Mouse (Mus musculus) adrenal gland, adult 2 months (tissue): Measurements from ENCODE around the gene Abcc5. TPM values are rescaled to one million over a fixed set of nuclear protein-coding genes. Genes with fewer than 3 reads are reported as not detected.
A peak's percentile ranks its signal among the peaks of the same experiment; 100 is the strongest.
"Not testable (repeated sequence)": the region's sequence is repeated elsewhere in the genome, so short reads cannot be mapped to it uniquely, and the experiment has no call there.

Experiments
- DNase-seq: peaks from one replicate; pipeline ENCODE4 v3.0.0; 2021
- long read RNA-seq: library from polyadenylated mRNA; stranded (forward); transcript quantifications from one replicate; pipeline ENCODE4 v2.0.0, GENCODE M21; 2021
- polyA plus RNA-seq: library from polyadenylated mRNA; depleted of rRNA; stranded (reverse); fragments of >200 nt; gene quantifications from 2 replicates; pipeline ENCODE4 v1.2.3, GENCODE M21; 2012; rRNA removed
- total RNA-seq, 2 experiments: library from RNA; stranded (reverse); gene quantifications; 2 replicates each; pipeline ENCODE4 v1.2.3; 2021

The Abcc5 gene
- total RNA-seq, result 10 to 100 TPM; 62.3 to 66.4 TPM
- polyA plus RNA-seq, result 51.2 and 52.3 TPM in 2 replicates
- long read RNA-seq, full-length matches to known transcripts, result 11 of 28 reads
- long read RNA-seq, partial matches to known transcripts, result 6 of 28 reads
- long read RNA-seq, other reads (novel, unspliced or antisense), result 11 of 28 reads

DNA sequence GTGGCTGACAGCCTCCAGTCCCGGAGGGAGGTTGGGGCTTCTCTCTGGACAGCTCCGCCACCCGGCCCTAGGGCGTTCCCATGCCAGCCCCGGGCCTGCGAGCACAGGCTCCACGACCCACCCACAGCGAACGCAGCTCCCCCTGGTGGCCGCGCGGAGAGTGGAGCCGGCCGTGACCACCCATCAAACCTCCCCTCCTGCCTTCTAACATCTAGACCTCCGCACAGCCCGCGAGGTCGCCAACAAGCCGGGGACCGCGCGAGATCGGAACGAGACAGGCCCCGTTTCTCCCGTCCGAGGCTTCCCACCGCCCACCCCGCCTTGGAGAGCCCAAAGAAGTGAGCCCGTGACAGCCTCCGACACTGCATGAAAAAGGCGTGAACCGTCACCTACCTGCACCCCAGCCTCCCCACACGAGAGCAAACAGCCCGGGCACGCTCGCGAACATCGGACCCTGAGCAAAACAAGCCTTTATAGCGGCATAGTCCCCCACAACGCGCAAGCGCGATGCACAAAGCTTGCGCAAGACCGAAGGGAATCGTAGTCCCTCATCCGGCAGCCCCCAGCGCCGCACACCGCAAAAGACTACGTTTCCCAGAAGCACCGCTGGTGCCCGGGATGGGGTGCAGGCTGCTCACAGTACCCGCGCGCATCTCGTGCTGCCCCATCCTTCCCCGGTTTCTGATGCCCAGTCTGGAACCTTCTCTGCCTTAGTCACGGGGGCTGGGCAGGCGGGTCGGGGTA, at the start of gene Abcc5:
Gene Abcc5 (minus strand): TSS at position 540 of the 744 bp plus-strand sequence.
- DNase-seq, result peak; percentile 96

DNA sequence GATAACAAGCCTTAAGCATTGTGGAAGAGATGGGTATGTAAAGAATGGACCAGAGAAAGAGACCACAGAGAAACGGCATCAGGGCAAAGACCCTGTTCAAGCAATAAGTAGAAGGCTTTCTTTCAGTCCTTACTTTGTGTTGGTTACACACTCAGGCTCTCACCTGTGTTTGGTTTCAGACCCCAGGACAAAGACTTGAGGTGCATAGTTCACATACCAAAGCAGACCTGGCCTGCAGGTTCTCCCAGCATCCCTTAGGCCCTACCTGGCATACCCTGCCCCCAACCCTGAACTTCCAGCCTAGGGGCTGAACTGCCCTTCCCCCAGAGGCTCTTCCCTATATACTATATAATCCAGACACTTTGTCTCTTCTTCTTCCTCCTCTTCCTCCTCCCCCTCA, 49.1 kb upstream of the Abcc5 start:
- no peak for DNase-seq

DNA sequence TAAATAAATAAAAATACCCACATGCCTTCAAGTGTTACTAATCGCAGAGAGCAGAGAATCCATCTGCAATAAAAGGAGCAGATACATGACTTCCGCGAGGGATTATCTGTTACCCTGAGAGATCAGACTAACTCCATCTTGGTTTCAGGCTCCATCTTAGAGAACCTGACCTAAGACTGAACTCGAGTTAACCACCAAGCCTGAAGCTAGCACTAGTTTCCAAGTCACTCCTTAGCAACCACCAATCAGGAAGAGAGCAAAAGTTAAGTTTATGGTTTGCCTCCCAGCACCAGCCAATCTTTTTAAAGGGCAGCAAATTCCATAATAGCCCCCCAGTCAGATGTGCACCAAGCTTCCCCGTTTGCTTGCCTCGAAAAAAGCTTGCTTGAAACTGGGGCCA, 48.6 kb upstream of the Abcc5 start:
- no peak for DNase-seq

DNA sequence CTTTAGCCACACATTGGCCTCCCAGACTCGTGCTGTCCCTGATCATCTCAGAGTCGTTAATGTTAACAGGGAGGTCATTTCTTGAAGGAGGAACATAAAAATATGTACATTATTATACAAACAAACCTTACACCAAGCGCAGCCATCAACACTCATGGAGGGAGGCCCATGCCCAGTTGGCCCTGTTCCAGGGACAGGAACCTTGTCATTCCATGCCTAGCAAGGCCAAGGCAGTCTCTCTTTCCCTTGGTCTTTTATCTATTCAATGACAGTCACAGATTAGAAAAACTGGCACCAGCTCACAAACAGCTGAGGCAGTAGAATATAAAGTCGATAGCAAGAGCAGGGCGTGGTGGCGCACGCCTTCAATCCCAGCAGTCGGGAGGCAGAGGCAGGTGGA, 48.0 kb upstream of the Abcc5 start:
- peak; percentile 84 for DNase-seq

DNA sequence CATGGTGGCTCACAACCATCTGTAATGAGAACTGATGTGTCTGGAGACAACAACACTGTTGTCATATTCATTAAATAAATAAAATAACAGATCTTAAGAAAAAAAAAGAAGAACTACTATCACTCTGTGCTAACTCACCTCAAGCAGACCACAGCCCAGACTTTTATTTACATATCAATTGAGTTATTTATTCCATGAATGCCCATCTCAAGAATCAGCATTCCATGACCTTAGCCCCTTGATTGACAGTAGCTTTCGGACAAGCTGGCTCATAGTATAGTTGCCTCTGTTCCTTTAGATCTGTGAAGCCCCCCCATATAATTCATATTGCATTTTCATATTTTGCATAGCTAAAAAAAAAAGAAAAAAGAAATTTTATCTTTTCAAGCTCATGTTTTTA, 47.6 kb upstream of the Abcc5 start:
- no peak for DNase-seq

DNA sequence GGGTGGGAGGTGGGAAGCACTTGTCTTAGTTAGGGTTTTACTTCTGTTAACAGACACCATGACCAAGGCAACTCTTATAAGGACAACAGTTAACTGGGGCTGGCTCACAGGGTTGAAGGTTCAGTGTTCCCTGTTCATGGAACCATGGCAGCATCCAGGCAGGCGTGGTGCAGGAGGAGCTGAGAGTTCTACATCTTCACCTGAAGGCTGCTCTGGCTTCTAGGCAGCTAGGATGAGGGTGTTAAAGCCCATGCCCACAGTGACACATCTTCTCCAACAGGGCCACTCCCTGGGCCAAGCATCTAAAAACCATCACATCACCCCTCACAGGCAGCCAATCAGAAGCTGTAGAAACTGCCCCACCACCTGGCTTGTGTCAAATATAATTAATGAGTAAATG, 45.5 kb upstream of the Abcc5 start:
- no peak for DNase-seq

DNA sequence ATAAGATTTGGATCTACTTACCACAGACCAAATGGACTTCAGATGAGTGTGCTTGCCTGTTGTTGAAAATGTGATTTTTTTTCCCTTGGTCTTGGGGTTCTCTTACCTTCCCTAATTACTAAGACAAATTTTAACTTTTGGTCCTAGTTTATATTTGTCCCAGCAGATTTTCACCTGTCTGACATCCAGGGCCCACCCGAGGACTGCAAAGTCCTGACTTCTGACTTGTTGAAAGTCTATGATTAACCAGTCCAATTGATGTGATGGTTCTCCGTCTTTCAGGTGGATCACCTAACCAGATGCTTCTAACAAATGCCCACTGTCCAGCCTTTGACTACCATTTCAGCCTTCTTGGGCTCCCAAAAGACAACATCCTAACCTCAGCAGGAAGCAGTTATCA, 44.8 kb upstream of the Abcc5 start:
- DNase-seq, result no peak

DNA sequence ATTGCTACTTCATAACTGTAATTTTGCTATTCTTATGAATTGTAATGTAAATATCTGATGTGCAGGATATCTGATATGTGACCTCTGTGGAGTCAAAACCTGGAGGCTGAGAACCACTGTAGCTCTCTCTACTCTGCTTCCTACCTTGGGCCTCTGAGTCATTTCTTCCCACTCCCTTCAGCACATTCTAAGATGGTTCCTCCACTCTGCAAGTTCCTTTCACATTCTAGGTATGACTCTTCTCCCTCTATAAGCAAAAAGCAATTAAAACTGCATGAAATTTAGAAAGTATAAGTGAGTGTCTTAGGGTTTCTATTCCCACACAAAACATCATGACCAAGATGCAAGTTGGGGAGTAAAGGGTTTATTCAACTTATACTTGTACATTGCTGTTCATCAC, 38.5 kb upstream of the Abcc5 start:
- no peak for DNase-seq

DNA sequence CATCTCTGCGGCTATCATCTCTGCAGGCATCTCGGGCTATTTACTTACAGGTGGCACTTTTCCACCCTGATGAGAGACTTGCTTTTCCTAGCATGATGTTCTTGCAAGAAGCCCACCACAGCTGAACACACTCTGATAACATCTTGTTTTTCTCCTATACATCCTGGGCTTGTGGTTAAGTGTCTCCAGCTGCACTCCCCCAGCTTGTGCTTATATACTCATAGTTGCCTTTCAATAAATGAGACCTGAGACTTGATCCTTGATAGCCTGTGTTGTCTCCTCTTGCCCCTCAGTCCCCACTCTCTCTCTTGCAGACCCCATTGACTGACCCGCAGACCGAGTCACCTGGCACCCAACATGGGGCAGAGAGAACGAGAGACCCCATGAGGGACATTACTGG, 32.5 kb upstream of the Abcc5 start:
- DNase-seq, result not testable (repeated sequence)

DNA sequence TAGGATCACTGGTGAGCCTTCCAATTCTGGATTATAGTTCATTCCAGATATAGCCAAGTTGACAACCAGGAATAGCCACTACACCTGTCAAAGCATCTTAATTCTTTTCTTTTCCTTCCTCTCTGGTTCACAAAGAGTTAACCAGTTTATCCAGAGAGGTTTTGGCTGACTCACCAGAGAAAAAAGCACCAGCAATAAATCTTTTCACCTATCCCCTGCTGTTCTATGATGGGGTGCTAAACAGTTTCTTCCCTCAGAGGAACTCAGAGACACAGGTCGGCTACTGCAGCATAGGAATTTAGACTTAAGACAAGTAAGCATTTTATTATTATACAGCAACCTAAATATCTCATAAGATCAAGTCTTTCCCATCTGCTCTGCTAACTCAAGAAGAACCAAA, 29.9 kb upstream of the Abcc5 start:
- DNase-seq, result peak; percentile 22

DNA sequence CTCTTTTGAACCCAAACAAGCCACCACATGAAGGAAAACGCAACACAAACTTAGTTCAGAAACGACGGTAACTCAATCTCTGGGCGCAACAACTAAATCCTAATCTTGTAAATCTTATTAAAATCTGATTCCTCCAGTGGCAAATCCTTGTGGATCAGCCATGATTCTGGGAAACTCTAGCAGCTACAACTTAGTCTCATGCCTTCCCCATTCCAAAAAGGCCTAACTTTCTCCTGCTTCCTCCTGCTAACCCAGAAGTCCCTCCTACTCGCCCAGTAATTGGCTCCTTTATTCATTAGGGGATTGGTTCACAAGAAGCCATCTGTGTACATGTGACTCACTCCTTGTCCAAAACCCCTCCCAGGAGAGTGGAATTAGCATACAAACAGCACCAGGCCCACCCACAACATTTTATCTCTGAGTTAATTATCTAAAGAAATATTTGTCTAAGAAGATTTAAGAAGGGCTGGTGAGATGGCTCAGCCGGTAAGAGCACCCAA, 28.0 kb upstream of the Abcc5 start:
- DNase-seq, result no peak

DNA sequence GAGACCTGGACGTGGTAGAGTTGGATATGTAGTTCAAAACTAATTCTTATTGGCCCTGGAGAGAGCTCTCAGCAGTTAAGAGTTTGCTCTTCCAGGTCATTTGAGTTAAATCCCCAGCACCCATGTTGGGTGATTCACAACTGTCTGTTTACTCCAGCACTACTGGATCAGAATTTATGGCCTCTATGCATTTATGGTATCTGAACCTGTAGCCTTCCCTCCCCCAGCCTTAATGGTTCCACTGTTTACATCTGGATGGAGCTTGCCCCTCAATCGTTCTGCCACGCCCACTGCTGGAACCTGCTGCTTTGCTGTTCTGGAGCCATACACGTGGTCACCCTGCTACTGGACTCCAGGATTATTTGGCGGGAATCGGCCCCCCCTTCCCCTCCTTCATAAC, 25.6 kb upstream of the Abcc5 start:
- no peak for DNase-seq

DNA sequence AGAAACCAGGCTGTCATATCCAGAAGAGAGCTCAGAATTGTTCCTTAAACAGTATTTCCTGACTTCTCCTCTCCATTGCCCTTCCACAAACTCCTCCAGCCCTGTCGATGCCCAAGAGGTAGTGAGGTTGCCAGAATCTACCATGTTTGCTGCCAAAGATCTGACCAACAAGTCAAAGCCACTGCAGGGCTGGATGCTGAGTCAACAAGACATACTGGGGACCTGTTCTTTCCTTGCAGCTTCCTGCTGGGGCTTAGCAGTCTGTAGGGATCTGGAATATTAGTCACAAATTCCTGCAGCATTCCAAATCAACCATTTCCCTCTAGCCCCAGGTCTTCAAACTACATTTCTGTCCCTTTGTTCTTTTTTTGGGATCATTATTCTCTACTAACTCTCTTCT, 19.7 kb upstream of the Abcc5 start:
- no peak for DNase-seq

DNA sequence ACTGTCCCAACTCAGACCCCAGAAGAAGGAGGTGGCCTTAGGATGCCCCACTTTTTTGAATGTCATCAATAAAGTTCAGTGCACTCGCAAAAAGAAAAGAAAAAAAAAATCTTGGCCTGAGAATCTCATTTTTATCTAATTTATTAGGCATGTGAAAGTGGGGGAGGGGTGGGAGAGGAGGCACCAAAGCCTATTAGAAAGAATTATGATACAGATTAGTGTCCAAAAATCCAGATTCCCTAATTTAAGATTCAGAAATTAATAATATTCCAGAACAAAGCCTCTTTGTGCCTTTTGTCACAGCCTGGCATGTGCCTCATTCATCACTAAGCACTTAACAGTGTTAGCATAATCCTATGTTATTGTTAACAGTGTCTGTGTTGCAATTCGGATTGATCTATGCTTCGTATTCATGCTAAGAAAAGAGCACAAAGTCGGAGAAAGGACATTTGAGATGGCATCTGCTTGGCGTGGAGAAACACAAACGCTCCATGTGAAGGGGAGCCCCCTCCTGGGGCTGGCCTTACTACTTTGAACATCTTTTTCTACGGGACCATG, 18.7 kb upstream of the Abcc5 start:
- DNase-seq, result no peak

DNA sequence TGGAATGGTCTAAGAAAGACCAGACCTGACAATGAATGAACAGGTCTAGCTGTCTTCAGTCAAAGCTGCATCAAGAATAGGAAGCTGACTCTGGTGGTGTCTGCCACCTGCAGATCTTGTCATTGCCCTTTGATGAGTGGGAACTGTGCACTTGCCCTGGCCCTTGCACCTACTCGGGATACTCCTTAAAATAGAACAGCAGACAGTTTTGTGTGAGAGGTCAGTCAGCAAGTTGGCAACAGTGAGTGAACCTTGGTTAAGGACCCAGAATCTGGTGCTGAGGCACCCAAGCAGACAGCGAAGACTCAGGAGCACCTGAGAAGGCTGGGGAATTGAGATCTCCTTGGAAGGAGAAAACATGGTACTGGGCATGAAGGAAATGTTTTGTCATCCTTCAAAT, 16.7 kb upstream of the Abcc5 start:
- DNase-seq, result no peak

DNA sequence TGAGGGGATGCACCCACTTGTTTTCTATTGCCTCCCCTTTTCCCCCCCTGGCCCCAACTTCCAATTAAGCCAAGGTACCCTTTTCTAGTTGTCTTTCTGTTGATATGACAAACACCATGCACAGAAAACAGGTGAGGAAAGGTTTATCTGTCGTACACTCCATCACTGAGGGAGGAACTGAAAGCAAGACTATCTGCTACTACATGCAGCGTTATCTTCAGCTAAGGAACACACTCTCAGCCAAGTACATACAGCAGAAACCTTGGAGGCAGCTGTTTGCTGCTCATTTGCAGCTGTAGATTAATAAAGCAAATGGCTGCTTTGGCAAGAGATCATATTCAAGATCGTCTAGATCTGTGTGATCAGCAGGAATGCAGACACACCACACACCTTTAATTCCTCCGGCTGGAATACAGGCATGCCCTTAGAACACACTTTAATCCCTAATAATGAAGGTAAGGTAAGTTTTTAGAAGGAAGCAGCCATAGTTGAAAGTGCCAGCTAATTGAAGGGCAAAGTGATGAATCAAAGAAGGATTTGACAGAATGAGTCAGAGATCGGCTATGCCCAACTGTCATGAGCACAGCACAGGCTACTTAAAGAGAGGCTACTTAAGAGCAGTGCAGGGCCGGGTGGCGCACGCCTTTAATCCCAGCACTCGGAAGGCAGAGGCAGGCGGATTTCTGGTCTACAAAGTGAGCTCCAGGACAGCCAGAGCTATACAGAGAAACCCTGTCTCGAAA, 12.7 kb upstream of the Abcc5 start:
- peak; percentile 12 for DNase-seq

DNA sequence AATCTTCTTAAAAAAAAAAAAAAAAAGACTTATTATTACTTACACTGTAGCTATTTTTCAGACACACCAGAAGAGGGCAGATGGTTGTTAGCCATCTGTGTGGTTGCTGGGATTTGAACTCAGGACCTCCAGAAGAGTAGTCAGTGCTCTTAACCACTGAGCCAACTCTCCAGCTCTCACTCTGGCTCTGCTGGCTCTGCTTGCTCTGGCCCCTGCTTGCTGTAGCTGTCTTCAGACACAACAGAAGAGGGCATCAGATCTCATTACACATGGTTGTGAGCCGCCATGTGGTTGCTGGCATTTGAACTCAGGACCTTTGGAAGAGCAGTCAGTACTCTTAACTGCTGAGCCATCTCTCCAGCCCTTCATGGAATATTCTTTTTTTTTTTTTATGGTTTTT, 11.9 kb upstream of the Abcc5 start:
- DNase-seq, result not testable (repeated sequence)

DNA sequence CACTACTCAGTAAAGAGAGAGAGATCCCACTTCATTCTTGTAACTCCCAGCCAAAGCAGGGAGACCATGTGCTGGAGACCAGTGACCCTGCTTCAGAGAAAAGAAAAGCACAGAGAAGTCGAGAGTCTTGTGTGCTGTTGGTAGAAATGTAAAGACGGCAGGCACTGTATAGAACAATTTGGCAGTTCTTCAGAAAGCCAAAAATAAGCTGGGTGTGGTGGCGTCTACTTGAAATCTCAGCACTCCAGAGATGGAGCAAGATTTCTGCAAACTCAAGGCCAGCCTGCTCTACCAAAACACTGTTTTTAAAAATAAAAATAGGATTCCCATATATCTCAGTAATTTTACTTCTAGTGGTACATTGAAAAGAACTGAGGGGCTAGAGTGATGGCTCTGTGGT, 10.1 kb upstream of the Abcc5 start:
- DNase-seq, result no peak

DNA sequence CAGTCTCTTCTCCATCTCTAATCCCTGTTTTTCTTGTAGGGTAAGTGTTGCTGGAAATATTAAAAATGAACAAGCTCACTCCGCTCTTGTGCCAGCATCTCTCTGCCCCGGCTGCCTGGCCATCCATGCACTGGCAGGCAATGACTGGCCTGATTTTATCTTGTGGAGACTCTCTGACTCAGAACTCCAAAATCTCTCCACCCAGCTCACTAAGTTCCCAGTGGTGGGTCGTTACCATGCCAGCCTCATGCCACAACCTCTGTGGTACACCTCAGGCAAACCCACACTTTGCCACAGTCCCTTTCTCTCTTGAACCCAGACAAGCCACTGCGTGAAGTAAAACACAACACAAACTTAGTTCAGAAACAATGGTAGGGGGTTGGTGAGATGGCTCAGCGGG, 3.1 kb upstream of the Abcc5 start:
- no peak for DNase-seq

DNA sequence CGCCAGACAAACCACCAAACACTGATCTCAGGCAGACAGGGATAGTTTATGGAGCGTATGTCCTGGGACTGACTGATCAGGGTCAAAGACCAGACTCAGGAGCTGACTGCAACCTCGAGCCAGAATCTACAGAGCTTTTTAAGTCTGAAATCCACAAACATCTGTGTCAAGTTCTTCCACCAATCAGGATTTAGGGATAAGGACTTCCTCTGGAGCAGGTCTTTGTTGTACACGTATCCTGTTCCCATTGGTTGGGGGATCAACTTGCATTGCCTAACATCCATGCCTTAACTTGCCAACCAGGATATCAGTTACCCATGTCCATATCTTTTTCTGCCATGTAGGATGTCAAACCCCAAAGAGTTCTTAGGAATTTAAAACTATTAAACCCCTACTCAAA, 1.4 kb upstream of the Abcc5 start:
- no peak for DNase-seq

DNA sequence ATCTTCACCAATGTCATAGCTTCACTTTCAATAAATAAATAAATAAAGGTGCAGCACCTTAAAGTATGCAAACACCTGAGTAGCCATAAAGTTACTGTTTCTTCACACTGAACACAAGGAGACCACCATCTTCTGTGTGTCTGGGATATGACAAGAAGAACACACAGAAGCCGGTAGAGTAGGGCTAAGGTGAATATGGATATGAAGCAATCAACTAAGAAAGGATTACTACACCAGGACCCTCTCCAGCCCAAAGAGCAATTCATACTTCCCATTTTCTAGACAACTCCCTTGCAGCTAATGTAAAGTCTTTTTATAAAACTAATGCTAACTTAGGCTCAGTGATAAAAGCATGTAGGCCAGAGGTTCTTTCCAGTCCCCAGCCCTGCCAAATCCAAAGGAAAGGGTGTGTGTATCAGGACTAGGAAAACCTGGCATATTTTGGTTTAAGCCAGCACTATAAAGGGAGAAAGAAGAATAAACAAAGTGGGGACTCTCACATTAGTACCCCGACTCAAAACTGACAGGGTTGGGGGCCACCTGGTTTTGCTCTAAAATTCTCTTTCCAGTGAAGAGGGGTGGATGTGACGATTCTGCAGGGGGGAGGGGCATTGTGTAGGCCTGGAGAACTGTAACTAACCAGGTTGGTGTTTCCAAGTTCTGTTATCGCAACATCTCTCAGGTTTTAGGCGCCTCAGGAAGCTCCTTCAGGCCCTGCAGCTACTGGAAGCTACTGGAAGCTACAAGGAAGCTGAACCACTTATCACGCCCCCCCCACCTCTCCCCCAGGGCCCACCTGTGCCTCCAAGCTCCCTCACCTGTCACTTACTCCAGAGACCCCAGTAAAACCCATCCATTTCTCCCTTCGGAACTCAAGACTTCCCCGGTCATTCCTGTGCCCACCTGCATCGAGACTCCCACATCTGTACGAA, 1.2 kb downstream of the Abcc5 start:
- DNase-seq, result peak; percentile 20

DNA sequence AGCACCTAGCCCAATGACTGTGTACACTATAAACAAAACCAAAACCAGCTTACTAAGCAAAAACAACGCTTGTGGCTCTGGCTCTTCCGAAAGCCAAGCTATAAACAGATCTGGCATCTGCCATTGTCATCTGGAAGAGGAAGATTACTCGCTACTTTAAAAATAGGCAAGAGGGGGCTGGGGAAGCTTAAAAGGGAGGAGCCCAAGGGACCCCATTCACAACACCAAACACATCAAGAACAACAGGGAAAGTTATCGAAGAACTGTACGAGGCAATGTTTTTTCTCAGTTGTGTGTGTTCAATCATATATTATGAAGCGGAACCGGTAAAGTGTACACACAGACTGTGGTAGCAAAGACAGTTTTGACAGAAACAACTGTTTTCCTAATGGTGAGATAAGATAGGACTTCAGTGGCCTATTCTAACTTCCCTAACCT, 1.9 kb downstream of the Abcc5 start:
- DNase-seq, result no peak
